Mouse (Mus musculus): Measurements from ENCODE around the gene Prkci.

GRCm38 (mm10) chr3:31033644-31034043 lies 38.1 kb downstream of the Prkci start:
- TF ChIP-seq CTCF (IDR thresholded peaks at IDR 0.05; ENCODE audit: low read depth, low read length), result no peak
- TF ChIP-seq GATA1 (IDR thresholded peaks at IDR 0.05; ENCODE audit: borderline replicate concordance, low read length), result no peak
- TF ChIP-seq GATA2 (IDR thresholded peaks at IDR 0.05; ENCODE audit: borderline replicate concordance, low read depth, low read length), result no peak

Measured in G1E (cell line).